Mouse (Mus musculus): ENCODE measurements around the gene Slc7a7. TPM values are rescaled to one million over a fixed set of nuclear protein-coding genes. Genes with fewer than 3 reads are reported as not detected.
A peak's percentile ranks its signal among the peaks of the same experiment; 100 is the strongest.

Gene Slc7a7
- total RNA-seq, 2 experiments from 2014 or later, result 3.8 to 4.0 TPM

DNA sequence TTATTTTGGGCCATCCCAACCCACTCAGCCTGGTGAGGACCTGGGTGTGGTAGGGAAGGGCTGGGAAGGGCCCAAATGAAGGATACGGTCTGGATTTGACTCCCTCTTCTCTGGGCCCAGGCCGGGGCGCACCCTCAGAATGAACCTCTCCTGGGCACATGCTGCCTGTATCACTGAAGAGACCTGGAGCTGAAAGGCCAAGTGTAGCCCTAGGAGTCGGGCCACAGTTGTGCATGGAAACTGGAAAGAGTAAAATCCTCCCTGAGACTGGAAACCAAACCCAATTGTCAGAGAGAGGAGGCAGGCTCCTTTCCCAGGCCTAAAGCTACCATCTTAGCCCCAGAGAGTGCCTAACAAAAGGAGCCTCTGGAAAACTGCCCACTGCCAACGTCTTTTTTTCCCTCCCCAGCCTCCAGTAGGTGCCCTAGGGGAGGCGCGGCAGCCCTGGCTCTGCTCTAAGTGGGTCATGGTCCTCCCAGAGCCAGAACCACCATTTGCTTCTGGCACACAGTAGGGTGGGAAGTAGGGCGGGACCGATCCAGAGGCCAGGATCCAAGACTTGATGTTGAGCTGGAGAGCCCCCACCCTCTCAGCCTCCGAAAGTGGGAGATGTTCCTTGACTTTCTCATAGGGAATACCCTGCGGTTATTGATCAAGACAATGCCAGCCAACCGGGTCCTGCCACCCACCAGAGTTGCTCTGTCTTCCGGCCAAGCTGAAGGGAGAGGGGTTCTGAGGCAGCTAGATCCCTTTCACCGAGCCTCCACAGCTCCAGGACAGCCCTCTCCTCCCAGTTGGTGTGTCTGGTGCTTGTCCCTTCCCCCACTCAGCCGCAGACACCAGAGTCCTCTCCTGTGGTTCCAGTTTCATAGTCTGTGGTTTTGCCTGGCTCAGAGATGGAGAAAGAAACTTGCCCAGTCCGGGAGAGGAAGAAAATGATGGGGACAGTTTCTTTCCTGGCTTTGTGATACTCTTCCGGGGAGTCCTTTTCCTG is 15.6 kb upstream of the Slc7a7 start:
- DNase-seq, result peak; percentile 60 to 61

DNA sequence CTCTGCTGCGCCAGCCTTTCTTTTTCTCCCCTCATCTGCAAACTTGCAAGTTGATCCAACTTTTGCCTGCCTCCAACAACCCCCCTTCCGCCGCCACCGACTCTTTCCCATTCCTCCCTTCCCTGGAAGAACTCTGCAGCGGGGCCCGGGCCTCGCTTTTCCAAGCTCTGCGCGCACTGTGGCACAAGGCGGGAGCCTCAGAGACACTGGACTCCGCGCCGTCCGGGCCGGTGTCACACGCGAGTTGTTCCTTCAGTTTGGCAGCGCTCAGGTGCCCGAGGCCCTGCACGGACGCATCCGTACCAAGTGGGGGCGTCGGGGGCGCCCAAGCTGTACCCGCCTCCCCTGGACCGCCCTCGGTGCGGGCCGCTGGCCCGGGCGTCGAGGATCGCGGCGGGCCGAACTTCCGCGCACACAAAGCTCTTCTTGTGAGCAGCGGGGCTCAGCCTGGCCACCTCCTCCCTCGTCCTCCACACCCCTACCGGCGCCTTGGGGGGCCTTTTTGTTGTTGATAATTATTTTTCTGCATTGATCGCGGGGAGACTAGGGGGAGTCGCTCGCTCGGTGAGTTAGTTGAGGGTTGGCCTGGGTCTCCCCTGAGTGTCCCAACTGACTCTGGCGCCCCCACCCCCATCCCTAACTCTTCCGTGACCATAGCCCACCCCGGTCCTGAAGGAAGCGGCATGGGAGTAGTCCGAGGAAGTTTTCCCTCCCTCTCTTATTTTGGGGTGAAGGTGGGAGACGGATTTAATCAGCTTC is 14.7 kb upstream of the Slc7a7 start:
- DNase-seq, result peak; percentile 57 to 76

DNA sequence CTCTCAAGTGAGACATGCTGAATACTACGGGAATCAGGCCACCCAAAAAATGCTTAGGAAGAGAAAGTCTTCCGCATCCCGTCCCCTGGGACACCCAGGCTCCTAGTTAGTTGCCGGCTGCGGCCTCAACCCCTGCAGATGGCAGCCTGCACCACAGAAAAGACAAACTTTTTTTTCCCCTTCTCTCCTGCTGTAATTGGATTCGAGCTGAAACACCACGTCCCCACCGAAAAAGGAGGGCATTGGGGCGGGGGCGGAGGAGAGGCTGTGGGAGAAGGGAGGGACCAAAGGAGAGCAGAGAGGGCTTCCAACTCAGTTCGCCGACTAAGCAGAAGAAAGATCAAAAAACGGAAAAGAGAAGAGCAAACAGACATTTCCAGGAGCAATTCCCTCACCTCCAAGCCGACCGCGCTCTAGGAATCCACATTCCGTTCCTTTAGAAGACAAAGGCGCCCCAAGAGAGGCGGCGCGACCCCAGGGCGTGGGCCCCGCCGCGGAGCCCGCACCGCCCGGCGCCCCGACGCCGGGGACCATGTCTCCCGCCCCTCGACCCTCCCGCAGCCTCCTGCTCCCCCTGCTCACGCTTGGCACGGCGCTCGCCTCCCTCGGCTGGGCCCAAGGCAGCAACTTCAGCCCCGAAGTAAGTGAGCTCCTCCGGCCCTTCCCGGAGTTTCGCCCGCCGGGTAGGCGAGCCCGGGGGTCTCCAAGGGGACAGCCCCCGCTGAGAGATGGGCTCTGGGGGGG is 13.9 kb upstream of the Slc7a7 start, which contains the start of gene Mmp14:
Mmp14 (plus strand) TSS at position 279 of the 744 bp plus-strand sequence.
- DNase-seq, result peak; percentile 80 to 86

DNA sequence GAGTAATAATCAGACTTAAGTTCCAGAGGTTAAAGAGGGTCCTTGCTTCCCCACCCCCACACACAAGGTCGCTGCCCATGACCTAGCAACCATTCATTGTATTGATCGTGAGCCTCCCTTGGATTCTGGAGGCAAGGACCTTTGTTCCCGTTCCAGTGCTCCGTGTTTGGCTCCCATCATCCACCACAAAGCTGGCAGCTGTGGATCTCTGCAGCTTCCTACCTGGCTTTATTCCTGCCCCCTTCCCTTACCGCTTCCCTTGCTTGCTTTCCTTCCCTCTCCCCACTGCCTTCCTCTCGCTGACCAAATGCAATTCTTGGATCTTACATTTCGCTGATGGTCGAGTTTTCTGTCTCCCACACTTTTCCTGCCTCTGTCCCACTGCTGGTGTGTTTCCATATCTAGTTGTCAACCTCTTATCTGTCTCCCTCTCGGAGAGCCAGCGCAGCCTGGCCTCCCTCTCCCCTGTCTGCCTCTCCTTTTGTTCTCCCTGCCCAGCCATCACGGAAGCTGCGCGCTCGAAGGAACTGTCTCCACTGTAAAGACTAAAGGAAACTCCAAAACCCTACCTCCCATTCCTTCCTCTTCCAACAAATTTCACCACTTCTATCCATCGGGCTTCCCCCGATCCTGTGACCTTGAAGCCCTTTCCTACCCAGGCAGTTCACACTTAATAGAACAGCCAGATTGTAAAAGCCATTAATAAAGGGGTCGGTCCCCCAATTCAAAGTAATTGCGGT is 13.0 kb upstream of the Slc7a7 start:
- DNase-seq, result peak in 1 of 2 experiments; percentile 54

DNA sequence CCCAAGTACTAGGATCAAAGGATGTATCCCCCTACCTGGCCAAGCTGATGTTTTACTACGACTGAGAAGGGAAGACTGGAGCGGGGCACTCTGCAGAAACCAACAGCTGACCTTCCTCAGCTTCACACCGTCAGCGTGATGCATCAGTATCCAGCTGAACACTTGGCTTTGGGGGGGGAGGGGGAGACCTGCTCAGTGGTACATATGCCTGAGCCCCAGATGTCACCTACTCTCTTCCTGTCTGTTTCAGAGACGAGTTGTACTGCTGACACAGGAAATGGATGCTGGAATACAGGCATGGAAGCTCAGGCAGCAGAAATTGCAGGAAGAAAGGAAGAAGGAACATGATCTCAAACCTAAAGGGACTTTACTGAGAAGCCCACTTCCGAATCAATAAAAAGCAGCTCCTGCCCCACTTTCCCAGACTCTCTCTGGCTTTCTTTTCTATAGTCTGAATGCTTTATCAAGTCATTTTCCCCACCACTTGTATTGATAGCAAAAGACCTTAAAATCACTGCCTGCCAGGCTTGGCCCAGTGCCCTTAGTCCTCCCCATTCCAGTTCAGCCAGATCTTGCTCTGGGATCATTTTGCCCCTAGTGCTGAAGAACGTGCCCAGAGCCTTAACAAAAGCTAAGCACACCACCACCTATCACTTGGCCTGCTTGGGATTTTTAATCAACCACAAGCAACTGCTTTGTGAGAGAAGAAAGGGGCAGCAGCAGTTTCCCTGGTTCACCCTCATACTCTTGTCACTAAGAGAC is 11.9 kb upstream of the Slc7a7 start:
- no peak for DNase-seq

DNA sequence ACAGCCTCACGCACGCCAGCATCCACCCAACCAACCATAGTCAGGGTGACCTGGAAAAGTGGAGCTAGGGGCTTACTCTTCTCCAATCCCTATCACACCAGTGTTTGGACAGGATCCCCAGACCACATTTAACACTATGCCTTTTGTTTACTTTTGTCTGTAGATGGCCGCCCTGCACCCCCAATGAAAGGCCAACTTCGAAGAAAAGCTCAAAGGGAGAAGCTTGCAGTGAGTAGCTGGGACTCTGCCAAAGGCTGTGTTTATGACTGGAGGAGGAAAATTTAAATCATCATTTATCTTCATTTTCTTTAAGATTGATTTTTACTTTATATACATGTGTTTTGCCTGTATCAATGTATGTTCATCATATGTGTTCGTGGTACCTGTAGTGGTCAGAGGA is 10.8 kb upstream of the Slc7a7 start:
- DNase-seq, result no peak

DNA sequence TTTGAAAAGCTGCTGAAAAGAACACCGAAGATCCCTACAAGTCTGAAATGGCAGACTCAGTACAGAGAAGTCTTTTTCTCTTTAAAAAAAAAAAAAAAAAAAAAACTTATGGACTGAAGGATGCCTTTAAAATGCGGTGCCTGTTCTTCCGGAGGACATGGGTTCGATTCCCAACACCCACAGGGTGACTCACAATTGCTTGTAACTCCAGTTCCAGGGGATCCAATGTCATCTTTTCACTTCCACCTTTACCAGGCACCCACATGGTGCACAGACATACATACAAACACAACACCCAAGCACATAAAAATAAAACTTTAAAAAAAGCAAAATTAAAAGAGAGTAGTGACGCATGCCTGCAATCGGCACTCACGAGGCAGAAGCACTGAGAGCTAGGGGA is 10.1 kb upstream of the Slc7a7 start:
- DNase-seq, result no peak

DNA sequence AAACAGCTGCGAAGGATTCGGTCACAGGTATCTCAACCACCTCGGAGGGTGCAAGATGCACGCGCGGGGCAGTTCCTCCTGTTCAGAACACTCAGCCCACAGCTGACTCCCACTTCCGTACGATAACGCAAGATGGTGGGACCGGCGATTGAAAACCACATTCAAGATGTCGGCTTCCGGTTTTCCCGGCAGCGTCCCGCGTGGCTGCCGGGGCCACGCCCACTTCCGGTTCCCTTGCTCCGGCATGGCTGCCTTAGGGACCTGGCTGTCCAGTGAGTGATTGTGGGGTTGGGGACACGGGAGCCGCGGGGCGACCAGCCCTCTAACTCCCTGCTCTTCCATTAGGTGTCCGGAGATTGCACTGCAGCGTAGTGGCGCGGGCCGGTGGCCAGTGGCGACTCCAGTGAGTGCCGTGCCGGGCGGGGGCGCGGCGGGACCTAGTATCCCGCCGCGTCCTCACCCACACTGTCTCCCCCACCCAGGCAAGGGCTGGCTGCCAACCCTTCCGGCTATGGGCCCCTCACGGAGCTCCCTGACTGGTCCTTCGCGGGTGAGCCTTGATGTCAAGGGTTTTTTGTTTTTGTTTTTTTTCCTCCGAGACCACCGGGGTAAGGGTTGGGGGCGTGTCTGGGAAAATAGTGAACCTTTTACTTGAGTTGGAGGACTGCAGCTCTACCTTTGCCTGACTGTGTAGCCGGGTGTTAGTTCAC is 9.3 kb upstream of the Slc7a7 start, which contains the start of gene Mrpl52:
Mrpl52 (plus strand) TSS at position 221 of the 710 bp plus-strand sequence.
- DNase-seq, result peak; percentile 94 to 97

DNA sequence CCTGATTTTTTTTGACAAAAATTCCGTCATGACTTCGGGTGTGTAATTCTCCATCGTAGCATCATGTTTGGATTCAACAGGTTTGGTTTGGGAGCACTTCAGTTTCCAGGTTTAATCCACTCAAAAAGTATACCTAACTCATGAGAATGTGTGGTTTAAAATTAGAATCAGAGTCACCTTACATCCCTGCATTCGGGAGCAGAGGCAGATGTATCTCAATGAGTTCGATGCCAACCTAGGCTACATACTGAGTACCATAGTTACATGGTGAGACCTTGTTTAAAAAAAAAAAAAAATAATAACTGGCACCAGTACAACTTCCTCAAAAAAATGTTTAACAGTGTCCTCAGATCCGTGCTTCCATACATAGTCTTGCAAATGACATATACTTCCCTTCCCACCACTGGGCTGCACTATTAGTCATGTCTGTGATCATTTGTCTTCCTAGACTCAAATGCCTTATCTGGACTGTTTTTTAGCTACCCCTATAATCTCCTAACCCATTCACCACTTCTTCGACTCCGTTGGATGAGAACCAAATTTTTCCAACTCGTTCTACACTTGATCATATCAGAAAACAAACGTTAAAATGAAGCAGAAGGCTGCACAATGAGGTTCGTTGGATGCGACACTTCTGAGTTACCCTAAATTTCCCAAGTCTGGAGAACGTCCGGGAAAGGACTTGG is 8.6 kb upstream of the Slc7a7 start:
- DNase-seq, result no peak

DNA sequence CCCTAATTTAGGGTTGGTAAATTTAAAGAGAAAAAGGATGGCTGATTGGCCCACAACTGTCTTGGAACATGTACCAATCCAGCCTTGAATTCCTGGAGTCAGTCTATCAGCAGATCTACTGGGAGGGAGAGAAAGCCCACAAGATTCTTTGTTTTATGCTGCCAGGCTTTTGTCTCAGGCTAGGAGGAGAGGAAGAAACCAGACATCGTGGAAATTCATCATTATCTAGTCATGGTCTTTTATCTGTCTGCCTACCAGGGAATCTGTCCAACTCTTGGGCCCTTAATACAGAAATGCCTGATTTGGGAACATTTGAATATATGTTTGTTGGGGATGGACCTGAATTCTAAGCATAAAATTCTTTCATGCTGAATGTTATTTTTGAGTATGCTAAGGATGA is 8.0 kb upstream of the Slc7a7 start:
- DNase-seq, result no peak

DNA sequence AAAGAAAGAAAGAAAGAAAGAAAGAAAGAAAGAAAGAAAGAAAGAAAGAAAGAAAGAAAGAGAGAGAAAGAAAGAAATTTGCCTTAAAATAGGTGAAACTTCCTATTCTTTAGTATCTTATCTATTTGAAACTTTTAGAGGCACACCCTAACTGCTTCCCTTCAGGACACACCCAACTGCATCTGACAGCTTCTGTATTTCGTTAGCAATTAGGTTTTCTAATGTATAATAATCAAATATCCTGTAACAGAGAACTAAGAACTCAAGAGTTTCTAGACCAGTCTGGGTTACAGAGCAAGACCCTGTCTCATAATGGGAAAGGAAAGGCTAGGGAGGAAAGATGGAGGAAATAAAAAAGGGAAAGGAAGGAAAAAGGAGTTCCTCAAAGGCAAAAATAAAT is 7.1 kb upstream of the Slc7a7 start:
- no peak for DNase-seq

DNA sequence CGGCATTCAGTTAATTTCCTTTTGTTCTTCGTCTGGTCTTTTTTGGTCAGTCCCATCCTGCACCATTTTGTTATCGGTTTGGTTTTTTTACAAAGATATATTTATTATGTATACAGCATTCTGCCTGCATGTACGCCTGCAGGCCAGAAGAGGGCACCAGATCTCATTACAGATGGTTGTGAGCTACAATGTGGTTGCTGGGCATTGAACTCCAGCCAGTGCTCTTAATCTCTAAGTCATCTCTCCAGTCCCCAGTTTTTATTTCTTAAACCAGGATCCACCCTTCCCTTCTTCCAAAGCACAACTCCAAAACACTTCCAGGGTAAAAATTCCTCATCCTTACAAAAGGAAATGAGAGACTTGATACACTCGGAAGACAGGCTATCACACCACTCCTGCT is 5.8 kb upstream of the Slc7a7 start:
- peak in 1 of 2 experiments; percentile 52 for DNase-seq

DNA sequence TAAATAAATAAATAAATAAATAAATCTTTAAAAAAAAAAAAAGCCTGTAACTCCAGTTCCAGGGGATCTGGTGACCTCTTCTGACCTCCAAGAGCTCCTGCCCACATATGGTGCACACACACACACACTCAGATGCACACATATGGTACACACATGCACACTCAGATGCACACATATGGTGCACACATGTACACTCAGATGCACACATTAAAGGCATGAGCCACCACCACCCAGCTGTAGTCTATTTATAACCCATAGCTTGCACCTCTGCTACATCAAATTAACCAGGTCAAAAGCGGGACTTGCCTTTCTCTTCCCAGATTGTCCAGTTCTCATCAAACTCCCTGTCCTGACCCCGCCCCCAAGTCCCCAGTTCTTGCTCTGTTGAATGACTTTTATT is 3.4 kb upstream of the Slc7a7 start:
- DNase-seq, result no peak

DNA sequence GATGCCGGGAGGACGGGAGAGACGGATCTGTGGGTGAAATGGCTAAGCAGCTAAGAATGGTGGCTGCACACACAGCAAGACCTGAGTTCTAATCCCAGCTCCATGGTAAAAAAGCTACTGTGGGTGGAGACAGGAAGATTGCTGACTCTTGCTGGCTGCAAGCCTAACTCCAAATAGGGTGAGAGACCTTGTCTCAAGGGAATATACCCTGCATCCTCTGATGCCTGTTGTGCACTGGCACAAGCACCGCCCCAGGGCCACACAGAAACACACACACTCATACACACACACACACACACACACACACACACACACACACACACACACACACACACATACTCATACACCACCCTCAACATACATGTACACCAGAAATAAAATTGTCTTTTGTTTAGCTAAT is 750 bp downstream of the Slc7a7 start:
- DNase-seq, result no peak

DNA sequence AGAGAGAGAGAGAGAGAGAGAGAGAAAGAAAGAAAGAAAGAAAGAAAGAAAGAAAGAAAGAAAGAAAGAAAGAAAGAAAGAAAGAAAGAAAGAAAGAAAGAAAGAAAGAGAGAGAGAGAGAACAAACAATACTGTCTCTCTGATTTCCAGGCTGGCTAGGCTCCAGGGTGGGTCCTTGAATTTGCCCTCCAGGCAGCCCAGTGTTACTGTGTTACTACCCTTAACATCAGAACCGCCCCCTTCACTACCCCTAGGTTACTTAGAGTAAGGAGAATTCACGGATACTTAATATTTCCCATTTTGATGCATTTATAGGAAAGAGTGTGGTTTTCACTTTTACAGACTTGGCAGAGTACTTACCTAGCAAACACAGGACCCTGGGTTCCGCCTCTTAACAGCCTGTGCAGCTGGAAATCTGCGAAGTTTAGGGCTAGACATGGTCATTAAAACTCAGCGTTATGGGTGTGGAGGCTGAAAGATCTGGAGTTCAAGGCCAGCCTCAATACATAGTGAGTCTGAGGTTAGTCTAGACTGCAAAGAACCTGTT is 1.3 kb downstream of the Slc7a7 start:
- no peak for DNase-seq

DNA sequence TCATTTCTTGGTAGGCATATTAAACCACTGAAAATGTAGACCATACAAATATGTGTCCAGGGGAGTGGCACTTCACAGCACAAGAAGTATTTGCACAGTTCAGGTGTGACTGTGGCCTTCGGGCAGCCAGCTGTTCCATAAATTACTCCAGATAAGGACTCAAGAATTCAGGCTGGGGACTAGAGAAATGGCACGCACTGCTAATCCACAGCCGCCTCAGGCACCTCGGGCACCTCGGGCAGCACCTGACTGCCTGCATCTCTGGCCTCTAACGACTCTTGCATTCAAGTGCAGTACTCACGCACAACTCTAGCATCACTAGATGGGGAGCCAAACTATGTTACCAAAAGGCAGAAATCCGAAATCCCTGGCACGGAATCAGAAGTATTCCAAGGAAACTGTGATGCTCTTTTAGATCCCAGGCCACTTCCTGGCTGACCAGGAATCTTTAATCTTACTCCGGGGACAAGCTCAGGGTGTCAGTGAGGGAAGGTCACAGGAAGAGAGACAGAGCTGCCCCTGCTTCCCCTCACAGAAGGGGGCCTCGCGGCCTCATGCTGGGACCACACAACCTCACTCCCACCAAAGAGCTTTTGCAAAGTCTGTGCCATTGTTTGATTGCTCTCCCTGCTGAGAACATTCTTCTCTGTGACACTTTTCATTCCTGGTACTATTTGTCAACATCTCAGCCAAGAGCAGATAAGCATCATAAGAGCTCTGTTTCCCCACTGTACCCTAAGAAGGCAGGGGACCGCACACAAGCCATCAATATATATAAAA is 2.1 kb downstream of the Slc7a7 start:
- DNase-seq, result no peak

DNA sequence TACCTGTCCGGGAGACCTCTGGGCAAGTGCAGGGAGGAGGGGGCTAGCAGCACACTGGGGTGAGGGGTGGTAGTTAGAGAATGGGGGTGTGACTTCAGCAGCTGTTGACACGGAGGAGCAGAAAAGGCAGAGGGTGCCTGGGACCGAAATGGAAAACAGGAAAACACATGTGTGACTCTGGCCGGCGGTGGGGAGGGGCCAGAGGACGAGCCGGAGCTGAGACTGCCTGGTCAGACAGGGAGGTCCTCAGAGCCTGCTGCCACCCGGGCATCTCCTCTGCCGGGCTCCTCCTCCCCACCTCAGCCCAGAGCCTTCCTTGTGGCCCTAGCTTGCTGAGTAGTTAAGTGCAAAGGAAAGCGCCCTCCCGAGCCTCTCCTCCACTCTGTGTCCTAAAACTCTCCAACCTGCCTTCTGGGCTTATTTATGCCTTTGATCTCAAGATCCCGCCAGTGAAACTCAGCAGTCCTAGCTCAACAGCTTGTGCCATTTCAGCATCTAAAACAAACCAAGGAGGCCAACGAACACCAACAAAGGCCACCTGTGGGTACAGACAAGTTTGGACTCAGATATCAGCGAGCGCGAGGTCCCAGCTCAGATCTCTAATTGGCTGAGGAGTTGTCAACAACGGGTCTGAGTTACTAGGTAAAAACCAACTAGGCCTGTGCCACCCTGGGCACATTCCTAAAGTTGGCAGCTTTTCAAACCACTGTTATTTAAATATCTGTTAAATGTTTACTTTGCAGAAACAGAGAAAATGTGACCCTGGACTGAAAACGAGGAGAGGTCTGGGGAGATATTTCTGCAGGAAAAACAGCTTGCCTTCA is 3.5 kb downstream of the Slc7a7 start:
- DNase-seq, result peak in 1 of 2 experiments; percentile 63

Measured in adrenal gland, postnatal 36 days (tissue).